Mouse (Mus musculus) c-Kit-positive CD71-positive TER-119-positive erythroid progenitor cells, embryonic 14.5 days (primary cell): ENCODE data around the gene Tmem273.

Source experiments
- DNase-seq: peaks from one replicate; pipeline ENCODE4 v3.0.0-alpha.2; 2013; ENCODE audit warnings: low spot score

Tmem273 gene

DNA sequence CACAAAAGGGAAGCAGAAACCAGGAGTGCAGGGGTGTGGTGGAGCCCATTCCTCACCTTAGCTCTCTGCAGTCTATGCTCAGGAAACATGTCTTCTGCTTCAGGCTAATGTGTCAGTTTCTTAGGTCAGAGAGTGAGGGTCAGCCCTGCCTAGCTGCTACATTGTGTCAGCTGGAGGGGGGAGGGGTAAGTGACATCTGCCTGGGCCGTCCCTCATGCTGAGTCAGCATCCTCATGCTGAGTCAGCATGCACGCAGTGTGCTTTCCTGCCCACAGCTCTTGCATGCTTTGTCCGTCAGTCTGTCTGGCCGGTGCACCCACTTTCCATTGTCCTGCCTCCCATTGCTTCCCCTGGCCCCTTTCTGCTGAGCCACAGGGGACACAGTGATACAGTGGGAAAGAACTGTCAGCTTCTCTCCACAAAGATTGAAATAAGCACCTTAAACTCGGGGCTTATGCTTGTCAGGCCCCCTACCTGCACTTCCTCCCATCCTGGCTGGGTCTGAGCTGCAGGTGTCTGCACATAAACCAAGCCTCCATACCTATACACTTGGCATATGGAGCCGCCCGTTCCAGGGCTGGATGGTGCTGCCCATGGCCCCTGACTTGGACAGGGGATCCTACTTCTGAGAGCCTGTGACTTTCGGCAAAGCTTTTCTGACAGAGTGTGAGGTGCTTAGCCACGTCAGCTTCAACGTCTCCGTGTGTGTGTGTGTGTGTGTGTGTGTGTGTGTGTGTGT, 74.2 kb downstream of the Tmem273 start:
- no peak for DNase-seq

GRCm38 (mm10) chr14:32861149-32861581, 75.4 kb downstream of the Tmem273 start:
- DNase-seq = no peak

- DNase-seq = no peak
Observed at GRCm38 (mm10) chr14:32861656-32862055, 75.9 kb downstream of the Tmem273 start.

- no peak for DNase-seq
Observed at GRCm38 (mm10) chr14:32865331-32865730, 79.6 kb downstream of the Tmem273 start.
